Mouse (Mus musculus) heart, postnatal 36 days (tissue): ENCODE measurements at regions not wholly inside any gene's neighbourhood (a gene's known extent, or its start where the extent isn't known, plus 50 kb on each side); places are given as distances from the start of the nearest gene placed in this dataset.

ENCODE experiments used
- DNase-seq, 2 experiments: peaks; one replicate each; pipeline ENCODE4 v3.0.0; 2021 to 2022
- intact Hi-C: fragments of 180-260 bp; cut with DNase I; formaldehyde crosslinking; loops from one replicate; pipeline ENCODE4 v1.15.1; 2025

- no peak for DNase-seq
- intact Hi-C loops = no loop called here
Measured at GRCm38 (mm10) chr10:53165036-53165435, 172.4 kb upstream of the Pln start.

- DNase-seq = no peak
- intact Hi-C loops = no loop called here
Measured at GRCm38 (mm10) chr10:53167767-53168166, 169.7 kb upstream of the Pln start.

- intact Hi-C loops = no loop called here
- DNase-seq = no peak
Measured at GRCm38 (mm10) chr10:53174038-53174564, 163.4 kb upstream of the Pln start.

GRCm38 (mm10) chr10:53175946-53176345 is 161.5 kb upstream of the Pln start:
- intact Hi-C loops = loop anchor here (2.0 kb wide), 1 partner anchor 149 kb away; no protein-coding TSS in a partner anchor
- no peak for DNase-seq

GRCm38 (mm10) chr10:53178561-53178960 is 158.9 kb upstream of the Pln start:
- intact Hi-C loops = no loop called here
- no peak for DNase-seq

- DNase-seq = no peak
Measured at GRCm38 (mm10) chr10:53179109-53179508, 158.4 kb upstream of the Pln start.

GRCm38 (mm10) chr10:53180751-53181151 is 156.7 kb upstream of the Pln start:
- intact Hi-C loops = no loop called here
- DNase-seq = peak in 1 of 2 experiments; percentile 22

More at GRCm38 (mm10) chr10:53179109-53179508, 158.4 kb upstream of the Pln start:
- intact Hi-C loops = no loop called here

GRCm38 (mm10) chr10:53181413-53181812 is 156.1 kb upstream of the Pln start:
- no peak for DNase-seq
- intact Hi-C loops = no loop called here

GRCm38 (mm10) chr10:53208466-53208865 is 129.0 kb upstream of the Pln start:
- no peak for DNase-seq
- intact Hi-C loops = no loop called here

- no peak for DNase-seq
- intact Hi-C loops = no loop called here
Measured at GRCm38 (mm10) chr10:53209916-53210315, 127.6 kb upstream of the Pln start.
